Mouse (Mus musculus): ENCODE measurements around the gene Cpne5. TPM values are rescaled to one million over a fixed set of nuclear protein-coding genes. Genes with fewer than 3 reads are reported as not detected.
"Not testable (repeated sequence)": the region's sequence is repeated elsewhere in the genome, so short reads cannot be mapped to it uniquely, and the experiment has no call there.

Gene Cpne5
- polyA plus RNA-seq, 1 experiment from 2014 or later, result 0.93 TPM

GRCm38 (mm10) chr17:29260501-29260900 lies 22.5 kb upstream of the Cpne5 start:
- Histone ChIP-seq H3K9ac (ENCODE audit: low read depth, low read length) (no peak overlapping the region), H3K27me3 (replicated peaks; ENCODE audit: control insufficient read depth, insufficient read depth, low read length) (no peaks in the 10 kb centered on the region), H3K9me3 (ENCODE audit: control insufficient read depth, low read length) (no peaks in the 10 kb centered on the region), H3K4me2 (no peak overlapping the region), H3K27ac (ENCODE audit: low read depth, low read length) (no peak overlapping the region), H3K4me1 (replicated peaks; ENCODE audit: control insufficient read depth, insufficient read depth, low read length) (peaks cover 34% of the 10 kb centered on the region), H3K36me3 (ENCODE audit: control insufficient read depth, insufficient read depth, low read length) (peaks cover 48% of the 10 kb centered on the region), H3K4me3 (ENCODE audit: low read depth, low read length) (no peak overlapping the region)
- no peak for DNase-seq (ENCODE audit: low spot score)
- no peak for ATAC-seq (replicated peaks; ENCODE audit: low FRiP score)
- 78% methylated on average over 15 of the region's 15 CpGs for WGBS

DNA sequence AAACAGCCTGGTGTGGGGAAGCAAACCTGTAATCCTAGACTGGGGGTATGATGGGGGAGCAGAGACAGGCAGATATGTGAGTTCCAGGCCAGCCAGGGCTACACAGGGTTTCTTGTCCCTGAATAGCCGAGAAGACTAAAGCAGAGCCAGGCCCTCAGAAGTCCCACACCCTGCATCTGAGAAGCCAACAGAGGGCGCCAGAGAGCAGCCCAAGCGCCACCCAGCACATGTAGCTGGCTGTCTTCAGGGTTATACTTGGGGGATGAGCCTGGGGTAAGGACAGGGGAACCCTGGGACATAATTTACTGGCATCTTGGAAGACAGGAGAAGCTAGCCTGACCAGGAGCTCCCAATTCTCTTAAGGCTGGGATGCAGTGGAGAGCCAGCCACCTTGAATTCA lies 21.5 kb upstream of the Cpne5 start:
- H3K27ac ChIP-seq (ENCODE audit: low read depth, low read length), result 0 out of 2 replicates have a peak overlapping the region, but pooled peaks have one; percentile 11
- H3K27me3 ChIP-seq (replicated peaks; ENCODE audit: control insufficient read depth, insufficient read depth, low read length), result no peaks in the 10 kb centered on the region
- no peak overlapping the region for H3K4me2 ChIP-seq
- ATAC-seq (replicated peaks; ENCODE audit: low FRiP score) (peak; percentile 55), DNase-seq (ENCODE audit: low spot score) (peak; percentile 76)
- no peak overlapping the region for H3K4me3 ChIP-seq (ENCODE audit: low read depth, low read length)
- 0 out of 2 replicates have a peak overlapping the region, but pooled peaks have one; percentile 3 for H3K9ac ChIP-seq (ENCODE audit: low read depth, low read length)
- H3K36me3 ChIP-seq (ENCODE audit: control insufficient read depth, insufficient read depth, low read length), result peaks cover 48% of the 10 kb centered on the region
- H3K4me1 ChIP-seq (replicated peaks; ENCODE audit: control insufficient read depth, insufficient read depth, low read length), result peaks cover 29% of the 10 kb centered on the region
- H3K9me3 ChIP-seq (ENCODE audit: control insufficient read depth, low read length), result no peaks in the 10 kb centered on the region
- WGBS, result 17% methylated on average over 3 of the region's 3 CpGs

- Histone ChIP-seq H3K9ac (ENCODE audit: low read depth, low read length) (no peak overlapping the region), H3K4me1 (replicated peaks; ENCODE audit: control insufficient read depth, insufficient read depth, low read length) (peaks cover 29% of the 10 kb centered on the region), H3K4me3 (ENCODE audit: low read depth, low read length) (no peak overlapping the region), H3K9me3 (ENCODE audit: control insufficient read depth, low read length) (no peaks in the 10 kb centered on the region), H3K27ac (ENCODE audit: low read depth, low read length) (no peak overlapping the region), H3K4me2 (no peak overlapping the region), H3K36me3 (ENCODE audit: control insufficient read depth, insufficient read depth, low read length) (peaks cover 53% of the 10 kb centered on the region), H3K27me3 (replicated peaks; ENCODE audit: control insufficient read depth, insufficient read depth, low read length) (no peaks in the 10 kb centered on the region)
- DNase-seq (ENCODE audit: low spot score), result no peak
- 96% methylated on average over 2 of the region's 2 CpGs for WGBS
- ATAC-seq (replicated peaks; ENCODE audit: low FRiP score), result no peak
Measured at GRCm38 (mm10) chr17:29258921-29259320, 21.0 kb upstream of the Cpne5 start.

- ATAC-seq (replicated peaks; ENCODE audit: low FRiP score), result no peak
- Histone ChIP-seq H3K27me3 (replicated peaks; ENCODE audit: control insufficient read depth, insufficient read depth, low read length) (no peaks in the 10 kb centered on the region), H3K36me3 (ENCODE audit: control insufficient read depth, insufficient read depth, low read length) (peaks cover 57% of the 10 kb centered on the region), H3K9me3 (ENCODE audit: control insufficient read depth, low read length) (no peaks in the 10 kb centered on the region), H3K4me3 (ENCODE audit: low read depth, low read length) (no peak overlapping the region), H3K4me2 (no peak overlapping the region), H3K4me1 (replicated peaks; ENCODE audit: control insufficient read depth, insufficient read depth, low read length) (peaks cover 29% of the 10 kb centered on the region), H3K27ac (ENCODE audit: low read depth, low read length) (no peak overlapping the region; the same call in 1 of the 2 replicates), H3K9ac (ENCODE audit: low read depth, low read length) (no peak overlapping the region)
- no peak for DNase-seq (ENCODE audit: low spot score)
- WGBS, result 84% methylated on average over 10 of the region's 10 CpGs
Measured at GRCm38 (mm10) chr17:29258025-29258558, 20.1 kb upstream of the Cpne5 start.

GRCm38 (mm10) chr17:29257001-29257511 lies 19.1 kb upstream of the Cpne5 start:
- Histone ChIP-seq H3K27me3 (replicated peaks; ENCODE audit: control insufficient read depth, insufficient read depth, low read length) (no peaks in the 10 kb centered on the region), H3K27ac (ENCODE audit: low read depth, low read length) (no peak overlapping the region), H3K9ac (ENCODE audit: low read depth, low read length) (no peak overlapping the region), H3K4me1 (replicated peaks; ENCODE audit: control insufficient read depth, insufficient read depth, low read length) (peaks cover 22% of the 10 kb centered on the region), H3K4me2 (no peak overlapping the region), H3K4me3 (ENCODE audit: low read depth, low read length) (no peak overlapping the region), H3K9me3 (ENCODE audit: control insufficient read depth, low read length) (no peaks in the 10 kb centered on the region), H3K36me3 (ENCODE audit: control insufficient read depth, insufficient read depth, low read length) (peaks cover 59% of the 10 kb centered on the region)
- 87% methylated on average over 10 of the region's 10 CpGs for WGBS
- DNase-seq (ENCODE audit: low spot score), result no peak
- ATAC-seq (replicated peaks; ENCODE audit: low FRiP score), result no peak

GRCm38 (mm10) chr17:29256507-29256906 lies 18.5 kb upstream of the Cpne5 start:
- DNase-seq (ENCODE audit: low spot score) (no peak), ATAC-seq (replicated peaks; ENCODE audit: low FRiP score) (no peak)
- 84% methylated on average over 6 of the region's 6 CpGs for WGBS
- Histone ChIP-seq H3K4me2 (no peak overlapping the region), H3K9me3 (ENCODE audit: control insufficient read depth, low read length) (no peaks in the 10 kb centered on the region), H3K4me3 (ENCODE audit: low read depth, low read length) (no peak overlapping the region), H3K27me3 (replicated peaks; ENCODE audit: control insufficient read depth, insufficient read depth, low read length) (no peaks in the 10 kb centered on the region), H3K27ac (ENCODE audit: low read depth, low read length) (no peak overlapping the region), H3K9ac (ENCODE audit: low read depth, low read length) (no peak overlapping the region), H3K36me3 (ENCODE audit: control insufficient read depth, insufficient read depth, low read length) (peaks cover 60% of the 10 kb centered on the region), H3K4me1 (replicated peaks; ENCODE audit: control insufficient read depth, insufficient read depth, low read length) (peaks cover 17% of the 10 kb centered on the region)

DNA sequence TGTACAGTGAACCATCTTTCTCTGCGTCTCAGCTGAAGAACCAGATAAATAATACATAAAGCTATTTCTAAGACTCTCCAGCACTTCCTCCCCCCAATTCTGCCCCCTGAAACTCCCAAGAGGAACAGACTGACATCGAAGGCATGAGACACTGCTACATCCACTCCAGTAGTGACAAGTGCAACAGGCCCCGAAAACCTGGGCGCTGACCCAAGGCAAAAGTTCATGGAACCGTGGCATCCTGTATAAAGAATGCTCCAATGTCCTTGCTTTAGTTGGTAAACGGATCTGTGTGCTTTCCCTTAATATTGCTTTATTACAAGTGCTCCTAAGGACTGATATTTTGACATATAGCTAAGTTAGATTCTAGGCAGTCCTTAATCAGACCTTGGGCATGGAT lies 16.8 kb upstream of the Cpne5 start:
- 91% methylated on average over 6 of the region's 6 CpGs for WGBS
- H3K27me3 ChIP-seq (replicated peaks; ENCODE audit: control insufficient read depth, insufficient read depth, low read length); H3K27ac ChIP-seq (ENCODE audit: low read depth, low read length); DNase-seq (ENCODE audit: low spot score); H3K4me3 ChIP-seq (ENCODE audit: low read depth, low read length); H3K4me1 ChIP-seq (replicated peaks; ENCODE audit: control insufficient read depth, insufficient read depth, low read length); ATAC-seq (replicated peaks; ENCODE audit: low FRiP score); H3K4me2 ChIP-seq; H3K9ac ChIP-seq (ENCODE audit: low read depth, low read length); H3K9me3 ChIP-seq (ENCODE audit: control insufficient read depth, low read length): not testable (repeated sequence)
- H3K36me3 ChIP-seq (ENCODE audit: control insufficient read depth, insufficient read depth, low read length), result peaks cover 63% of the 10 kb centered on the region

DNA sequence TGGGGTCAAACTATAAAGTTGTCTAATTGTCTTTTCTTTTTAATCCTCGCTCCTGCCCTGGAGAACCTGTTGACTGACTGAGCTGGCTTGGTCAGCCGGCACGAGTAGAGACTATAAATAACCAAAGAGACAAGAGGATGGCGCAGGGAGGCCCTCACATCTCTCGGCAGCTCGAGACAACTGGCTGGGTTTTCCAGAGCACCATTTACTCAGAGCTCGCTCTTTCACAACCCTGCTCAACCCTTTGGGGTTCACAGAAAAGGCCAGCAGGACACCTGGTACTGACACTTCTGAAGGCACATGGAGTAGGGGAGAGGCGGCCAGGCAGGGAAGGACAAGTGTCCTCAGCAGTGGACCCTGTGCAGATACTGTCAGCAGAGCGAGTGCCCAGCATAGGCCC lies 15.7 kb upstream of the Cpne5 start:
- ATAC-seq (replicated peaks; ENCODE audit: low FRiP score), result no peak
- 0 out of 2 replicates have a peak, but pooled peaks cover 5% of the 10 kb centered on the region for H3K4me1 ChIP-seq (replicated peaks; ENCODE audit: control insufficient read depth, insufficient read depth, low read length)
- H3K27ac ChIP-seq (ENCODE audit: low read depth, low read length), result no peak overlapping the region
- DNase-seq (ENCODE audit: low spot score), result no peak
- H3K4me3 ChIP-seq (ENCODE audit: low read depth, low read length), result no peak overlapping the region
- 83% methylated on average over 9 of the region's 9 CpGs for WGBS
- H3K9me3 ChIP-seq (ENCODE audit: control insufficient read depth, low read length), result no peaks in the 10 kb centered on the region
- no peaks in the 10 kb centered on the region for H3K27me3 ChIP-seq (replicated peaks; ENCODE audit: control insufficient read depth, insufficient read depth, low read length)
- no peak overlapping the region for H3K9ac ChIP-seq (ENCODE audit: low read depth, low read length)
- peaks cover 59% of the 10 kb centered on the region for H3K36me3 ChIP-seq (ENCODE audit: control insufficient read depth, insufficient read depth, low read length)
- no peak overlapping the region for H3K4me2 ChIP-seq

DNA sequence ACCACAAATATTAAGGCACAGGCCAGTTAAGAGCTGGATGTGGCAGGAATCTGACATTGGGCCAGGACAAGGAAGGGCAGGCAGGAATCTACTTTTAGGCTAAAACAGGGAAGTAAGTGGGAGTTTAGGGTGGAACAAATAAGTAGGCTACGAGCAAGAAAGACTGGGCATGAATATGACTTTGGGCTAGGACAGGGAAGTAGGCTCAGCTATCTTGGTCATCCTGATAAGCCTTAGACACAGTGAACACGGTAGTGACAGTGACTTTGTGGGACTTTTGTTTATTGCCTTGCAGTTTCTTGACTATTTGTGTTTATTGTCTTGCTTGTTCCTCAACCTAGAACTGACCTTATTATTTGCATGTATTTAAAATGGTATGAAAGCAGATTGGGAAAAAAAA lies 15.3 kb upstream of the Cpne5 start:
- no peak for ATAC-seq (replicated peaks; ENCODE audit: low FRiP score)
- Histone ChIP-seq H3K9ac (ENCODE audit: low read depth, low read length) (no peak overlapping the region), H3K4me3 (ENCODE audit: low read depth, low read length) (no peak overlapping the region), H3K36me3 (ENCODE audit: control insufficient read depth, insufficient read depth, low read length) (peaks cover 56% of the 10 kb centered on the region), H3K4me2 (no peak overlapping the region), H3K9me3 (ENCODE audit: control insufficient read depth, low read length) (no peaks in the 10 kb centered on the region), H3K27ac (ENCODE audit: low read depth, low read length) (no peak overlapping the region), H3K4me1 (replicated peaks; ENCODE audit: control insufficient read depth, insufficient read depth, low read length) (0 out of 2 replicates have a peak, but pooled peaks cover 5% of the 10 kb centered on the region), H3K27me3 (replicated peaks; ENCODE audit: control insufficient read depth, insufficient read depth, low read length) (no peaks in the 10 kb centered on the region)
- no peak for DNase-seq (ENCODE audit: low spot score)
- WGBS, result 64% methylated on average over 2 of the region's 2 CpGs

All from liver, embryonic 11.5 days (tissue).